Mouse (Mus musculus) Patski (cell line): ENCODE data around the gene Lrriq4. TPM values are rescaled to one million over a fixed set of nuclear protein-coding genes. Genes with fewer than 3 reads are reported as not detected.

Source experiments
- ATAC-seq: fragments of 100-300 bp; one replicate; pipeline ENCODE4 v1.8.0; 2021
- CTCF ChIA-PET: fragments of 350-600 bp; sonication (Branson Sonifier 250); formaldehyde crosslinking; loops from one replicate; lab custom pipeline; 2022; ENCODE audit warnings: inconsistent platforms; lab: Charles Lee
- POLR2A ChIA-PET: fragments of 350-600 bp; sonication (Branson Sonifier 250); formaldehyde crosslinking; loops from one replicate; lab custom pipeline; 2022; ENCODE audit warnings: antibody characterized with exemption, inconsistent platforms; lab: Charles Lee
- DNase-seq: peaks from one replicate; pipeline ENCODE4 v3.0.0-alpha.2; 2011; ENCODE audit warnings: low read depth, low spot score
- H3K27me3 ChIP-seq: fragments of 371-371 bp; one replicate; pipeline ENCODE4 v1.5.1; 2021
- CTCF ChIP-seq: fragments of 100-300 bp; IDR thresholded peaks from one replicate; pipeline ENCODE4 v1.5.1; 2021
- in situ Hi-C: fragments of 300-500 bp; cut with MboI; formaldehyde crosslinking; loops from 3 replicates; pipeline ENCODE4 v1.11.1; 2018; ENCODE audit warnings: low pct_unique_long_range_greater_than_20kb, mixed read lengths
- polyA plus RNA-seq: library from polyadenylated mRNA; unstranded; gene quantifications from one replicate; pipeline ENCODE4 v1.2.3, GENCODE M21; 2021

Gene Lrriq4
- polyA plus RNA-seq, 1 experiment from 2014 or later = not detected

GRCm38 (mm10) chr3:30706614-30707276 is 62.4 kb downstream of the Lrriq4 start:
- in situ Hi-C loops = no loop called here
- ChIA-PET POLR2A (no interaction called here), CTCF (interaction anchor here (0.8 to 1.5 kb wide), 8 partner anchors 10 to 268 kb away, joined by 3 to 7 read pairs (median 3); no protein-coding TSS in a partner anchor)
- ATAC-seq (peak; percentile 46), DNase-seq (peak; percentile 77)
- H3K27me3 ChIP-seq = no peaks in the 10 kb centered on the region
- TF ChIP-seq CTCF = no peak

GRCm38 (mm10) chr3:30710191-30710590 is 65.9 kb downstream of the Lrriq4 start:
- ATAC-seq (no peak), DNase-seq (no peak)
- H3K27me3 ChIP-seq = no peaks in the 10 kb centered on the region
- CTCF ChIA-PET = no interaction called here
- TF ChIP-seq CTCF = no peak
- in situ Hi-C loops = no loop called here
- POLR2A ChIA-PET = no interaction called here

GRCm38 (mm10) chr3:30713334-30713733 is 69.0 kb downstream of the Lrriq4 start:
- no peak for DNase-seq
- POLR2A ChIA-PET = no interaction called here
- in situ Hi-C loops = no loop called here
- H3K27me3 ChIP-seq = no peaks in the 10 kb centered on the region
- CTCF ChIA-PET = interaction anchor here (0.8 to 2.0 kb wide), 3 partner anchors 8 to 121 kb away, joined by 3 to 6 read pairs (median 4); no protein-coding TSS in a partner anchor
- ATAC-seq = peak; percentile 32
- peak; percentile 50 for TF ChIP-seq CTCF

- in situ Hi-C loops = no loop called here
- POLR2A ChIA-PET = no interaction called here
- CTCF ChIA-PET = interaction anchor here (0.8 to 1.7 kb wide), 3 partner anchors 11 to 79 kb away, joined by 3 read pairs; no protein-coding TSS in a partner anchor
- ATAC-seq (no peak), DNase-seq (no peak)
- TF ChIP-seq CTCF = no peak
- no peaks in the 10 kb centered on the region for H3K27me3 ChIP-seq
Measured at GRCm38 (mm10) chr3:30718649-30719048, 74.3 kb downstream of the Lrriq4 start.

Other genes with a start within 250 kb of the Lrriq4 start
- gene Mecom, start 96.5 kb upstream of the Lrriq4 start, polyA plus RNA-seq = 18.4 TPM
- gene Actrt3, start 44.6 kb upstream of the Lrriq4 start, polyA plus RNA-seq = 0.05 TPM
- gene Mynn, start 42.4 kb upstream of the Lrriq4 start, polyA plus RNA-seq = 30.9 TPM
- gene Lrrc34, start 3.4 kb downstream of the Lrriq4 start, polyA plus RNA-seq = 0.08 TPM
- gene Lrrc31, start 55.3 kb downstream of the Lrriq4 start, polyA plus RNA-seq = not detected
- gene Samd7, start 101.8 kb downstream of the Lrriq4 start, polyA plus RNA-seq = not detected
- 149 TPM for gene Sec62, start 148.4 kb downstream of the Lrriq4 start, polyA plus RNA-seq
- 0.41 TPM for gene Gpr160, start 211.4 kb downstream of the Lrriq4 start, polyA plus RNA-seq